ENCODE assay signal across 8 mouse cellular contexts in the genomic region with DNA sequence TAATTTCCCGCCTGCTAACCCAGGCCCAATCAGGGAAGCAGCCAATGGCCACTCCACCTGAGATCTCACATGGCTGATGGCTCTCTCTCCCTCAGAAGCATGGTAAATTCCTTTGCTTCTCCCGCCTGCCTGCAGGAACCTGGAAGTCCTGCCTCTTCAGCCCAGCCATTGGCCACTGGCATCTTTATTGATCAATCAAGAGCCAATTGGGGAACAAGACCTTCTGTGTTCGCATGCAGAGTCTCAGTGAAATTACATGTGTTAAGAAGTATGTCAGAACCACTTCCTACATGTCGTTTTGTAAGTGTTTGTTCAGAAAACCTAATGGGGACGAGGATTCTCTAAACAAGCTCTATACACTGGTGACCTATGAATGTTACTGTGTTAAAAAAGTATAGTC. TPM values are rescaled to one million over a fixed set of nuclear protein-coding genes. Genes with fewer than 3 reads are reported as not detected.
DNase-seq lines count a peak whose midpoint lies in the region; ATAC-seq and TF ChIP-seq lines count a peak whose summit lies in the region.

No protein-coding gene starts in this region.

- no peaks in the 10 kb centered on the region for H3K27me3 ChIP-seq in kidney, embryonic 14.5 days (ENCODE audit: control insufficient read depth, insufficient read depth, low read length)

- TF ChIP-seq POLR2A in brain, embryonic 14.5 days (IDR thresholded peaks at IDR 0.05; ENCODE audit: borderline replicate concordance, extremely low read depth, insufficient read depth, insufficient read length, poor library complexity, severe bottlenecking) = no peak

- H3K4me2 ChIP-seq in kidney, embryonic 14.5 days (replicated peaks; ENCODE audit: low read depth, low read length) = no peak overlapping the region

- WGBS in kidney, embryonic 14.5 days = 31% methylated on average over 5 of the region's 5 CpGs

- no peaks in the 10 kb centered on the region for H3K9me3 ChIP-seq in kidney, embryonic 14.5 days (ENCODE audit: control insufficient read depth, low read length)

- no peaks in the 10 kb centered on the region for H3K36me3 ChIP-seq in kidney, embryonic 14.5 days (ENCODE audit: control insufficient read depth, insufficient read depth, low read length)

- DNase-seq in kidney, adult 8-10 months = no peak
- peak; percentile 73 for DNase-seq in brain, embryonic 14.5 days (ENCODE audit: low read depth)
- peak; percentile 14 for DNase-seq in kidney, postnatal 14 days
- peak; percentile 17 for DNase-seq in neural tube, embryonic 10.5 days (ENCODE audit: extremely low spot score, low spot score)
- no peak for DNase-seq in frontal cortex, postnatal 25 days (ENCODE audit: low spot score in 2 of 2)

- ATAC-seq in kidney, embryonic 14.5 days (ENCODE audit: low FRiP score, low TSS enrichment) = peak; percentile 69
- no peak for ATAC-seq in erythroblast, adult 5-6 weeks (replicated peaks; ENCODE audit: low FRiP score, poor library complexity, severe bottlenecking)
- ATAC-seq in granulocyte monocyte progenitor cell, adult 5-6 weeks (replicated peaks; ENCODE audit: poor library complexity, severe bottlenecking) = no peak

- no peak overlapping the region for H3K9ac ChIP-seq in kidney, embryonic 14.5 days (ENCODE audit: low read depth, low read length)

- TF ChIP-seq CTCF in brain, embryonic 14.5 days (IDR thresholded peaks at IDR 0.05; ENCODE audit: borderline replicate concordance, extremely low read depth, insufficient read depth, insufficient read length) = no peak

- no peak overlapping the region; the same call in 1 of the 2 replicates for H3K4me3 ChIP-seq in kidney, embryonic 14.5 days (ENCODE audit: low read length)

- peaks cover 8% of the 10 kb centered on the region; the same call in 1 of the 2 replicates for H3K4me1 ChIP-seq in kidney, embryonic 14.5 days (ENCODE audit: control insufficient read depth, insufficient read depth, low read length)

- H3K27ac ChIP-seq in kidney, embryonic 14.5 days (ENCODE audit: low read depth, low read length) = no peak overlapping the region

RNA-seq across cellular contexts. Expression of a gene that starts 30.1 kb away (rescaled TPM):
- 74.4 and 88.4 TPM in 2 replicates for polyA plus RNA-seq in kidney, embryonic 14.5 days (2014; fragmentation: Nextera tagmentation; extraction: Ambion mirVana)
- 4.9 and 6.6 TPM in 2 replicates for polyA plus RNA-seq in brain, embryonic 14.5 days (2012; rRNA removed)
- not detected in 2 replicates for total RNA-seq in erythroblast, adult 5-6 weeks (2015; ENCODE audit: low replicate concordance)
- not detected in 2 replicates for total RNA-seq in erythroblast, adult 5-6 weeks (2017; ENCODE audit: low replicate concordance)
- total RNA-seq in granulocyte monocyte progenitor cell, adult 5-6 weeks (2014; fragmentation: Nextera tagmentation) = not detected in 2 replicates
- not detected in 2 replicates for total RNA-seq in granulocyte monocyte progenitor cell, adult 5-6 weeks (2017)

Comparison
In these comparisons a context has a peak if more than half of its experiments do, and no peak if none do; other contexts are left out.
1. DNase-seq: peak in brain, embryonic 14.5 days (single experiment), kidney, postnatal 14 days (single experiment) and neural tube, embryonic 10.5 days (single experiment); none in kidney, adult 8-10 months (0 of 2) and frontal cortex, postnatal 25 days (0 of 2).